Comparison of ENCODE assay signal across 8 mouse cellular contexts in genomic region chr10:86166854-86167268, GRCm38 (mm10).
DNase-seq lines count a peak whose midpoint lies in the region; ATAC-seq and TF ChIP-seq lines count a peak whose summit lies in the region.

No protein-coding gene starts in this region.

- DNase-seq in adrenal gland, postnatal 14 days: peak; percentile 36
- no peak for DNase-seq in adrenal gland, adult 18-20 months (ENCODE audit: low spot score in 2 of 2)
- DNase-seq in 3134 (ENCODE audit: extremely low read depth, insufficient read length, low spot score): peak; percentile 17
- DNase-seq in forebrain, postnatal 0 days: peak; percentile 16
- peak; percentile 36 for DNase-seq in heart, postnatal 4 days
- DNase-seq in lung, postnatal 10 days: peak; percentile 51
- no peak for DNase-seq in left cerebral cortex, adult 2 months (ENCODE audit: extremely low spot score in 1 of 2, low spot score in 2 of 2)
- DNase-seq in right cerebral cortex, adult 2 months (ENCODE audit: low spot score in 2 of 2): no peak

- no peaks in the 10 kb centered on the region for H3K36me3 ChIP-seq in forebrain, postnatal 0 days (ENCODE audit: insufficient read depth)

- no peak overlapping the region for H3K4me3 ChIP-seq in forebrain, postnatal 0 days (ENCODE audit: low read depth, low read length)
- H3K4me3 ChIP-seq in left cerebral cortex, adult 2 months: no peak overlapping the region

- no peaks in the 10 kb centered on the region for H3K9me3 ChIP-seq in forebrain, postnatal 0 days (ENCODE audit: low read length)

- H3K27me3 ChIP-seq in forebrain, postnatal 0 days (ENCODE audit: insufficient read depth, low read length): no peaks in the 10 kb centered on the region

- WGBS in forebrain, postnatal 0 days: 15% methylated on average over 4 of the region's 4 CpGs

- no peak for TF ChIP-seq CTCF in forebrain, postnatal 0 days (IDR thresholded peaks at IDR 0.05; ENCODE audit: low read depth)
- no peak for TF ChIP-seq CTCF in left cerebral cortex, adult 2 months (IDR thresholded peaks at IDR 0.05)

- peak; percentile 48 for ATAC-seq in forebrain, postnatal 0 days

- H3K4me2 ChIP-seq in forebrain, postnatal 0 days (ENCODE audit: low read depth): no peak overlapping the region

- no peak overlapping the region for H3K9ac ChIP-seq in forebrain, postnatal 0 days

- intact Hi-C loops in left cerebral cortex, adult 2 months (cut with DNase I): no loop called here

- no peak overlapping the region for H3K27ac ChIP-seq in forebrain, postnatal 0 days (ENCODE audit: low read depth, low read length)
- no peak overlapping the region for H3K27ac ChIP-seq in left cerebral cortex, adult 2 months

- H3K4me1 ChIP-seq in forebrain, postnatal 0 days (ENCODE audit: insufficient read depth): no peaks in the 10 kb centered on the region

Comparison
In these comparisons a context has a peak if more than half of its experiments do, and no peak if none do; other contexts are left out.
1. DNase-seq: peak in adrenal gland, postnatal 14 days (single experiment), 3134 (single experiment), forebrain, postnatal 0 days (single experiment), heart, postnatal 4 days (single experiment) and lung, postnatal 10 days (single experiment); none in adrenal gland, adult 18-20 months (0 of 2), left cerebral cortex, adult 2 months (0 of 2) and right cerebral cortex, adult 2 months (0 of 2).